Mouse (Mus musculus) spleen, adult 2 months (tissue): ENCODE data around the gene Adra1d.

Experiments
- CTCF ChIP-seq: fragments of 200-500 bp; IDR thresholded peaks from 2 replicates; pipeline ENCODE4 v1.5.1; 2011; ENCODE audit warnings: mild to moderate bottlenecking, inconsistent platforms; ENCODE audit not compliant: insufficient read depth, insufficient read length, insufficient replicate concordance; ENCODE audit errors: extremely low read depth
- POLR2A ChIP-seq: fragments of 200-500 bp; IDR thresholded peaks from 2 replicates; pipeline ENCODE4 v1.6.1; 2011; ENCODE audit warnings: low read depth, low read length, inconsistent platforms

GRCm38 (mm10) chr2:131527061-131527460 lies 35.0 kb downstream of the Adra1d start:
- TF ChIP-seq CTCF: peak; percentile 28; the same call in 1 of the 2 replicates
- no peak for TF ChIP-seq POLR2A
